Mouse (Mus musculus) kidney, adult 9 months (tissue): ENCODE measurements at regions not wholly inside any gene's neighbourhood (a gene's known extent, or its start where the extent isn't known, plus 50 kb on each side); places are given as distances from the start of the nearest gene placed in this dataset.
A peak's percentile ranks its signal among the peaks of the same experiment; 100 is the strongest.

ENCODE experiments used
- DNase-seq: peaks from one replicate; pipeline ENCODE4 v3.0.0; 2022

DNA sequence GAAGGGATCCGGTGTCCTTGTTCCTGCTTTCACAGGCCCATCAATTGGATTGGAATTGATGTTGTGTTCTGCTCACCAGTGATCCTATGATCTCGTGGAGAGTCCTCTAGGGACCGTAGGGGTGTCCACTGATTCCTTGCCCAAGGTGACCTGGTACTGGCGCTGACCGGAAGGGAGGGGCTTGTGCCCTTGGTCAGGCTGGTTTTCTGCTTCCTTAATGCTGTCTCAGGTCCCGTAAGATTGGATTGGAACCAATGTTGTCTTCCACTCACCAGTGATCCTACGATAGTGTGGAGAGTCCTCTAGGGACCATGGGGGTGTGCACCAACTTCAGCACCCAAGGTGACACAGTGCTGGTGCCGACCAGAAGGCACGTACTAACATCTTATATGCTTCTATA is 324.9 kb upstream of the Ptchd4 start:
- DNase-seq: no peak

- DNase-seq: no peak
These were observed 307.3 kb upstream of the Ptchd4 start for GRCm38 (mm10) chr17:42008415-42008814.

- no peak for DNase-seq
These were observed 291.5 kb upstream of the Ptchd4 start for GRCm38 (mm10) chr17:42024295-42024694.

DNA sequence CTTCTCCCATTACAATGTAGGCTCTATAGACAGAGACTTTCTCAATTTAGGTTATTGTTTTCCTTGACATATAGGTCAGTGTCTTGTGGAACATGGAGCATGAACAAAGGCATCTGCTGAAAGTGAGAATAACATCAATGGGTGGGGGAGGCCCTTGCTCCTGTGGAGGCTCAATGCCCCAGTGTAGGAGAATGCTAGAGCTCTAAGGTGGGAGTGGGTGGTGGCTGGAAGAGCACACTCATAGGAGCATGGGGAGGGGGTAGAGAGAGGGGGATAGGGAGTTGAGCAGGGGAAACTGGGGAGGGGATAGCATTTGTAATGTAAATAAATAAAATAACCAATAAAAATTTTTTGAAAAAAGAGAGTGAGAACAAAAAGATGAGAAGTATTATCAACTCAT is 288.5 kb upstream of the Ptchd4 start:
- DNase-seq: no peak

GRCm38 (mm10) chr17:42029452-42029851 is 286.3 kb upstream of the Ptchd4 start:
- no peak for DNase-seq

- no peak for DNase-seq
These were observed 278.7 kb upstream of the Ptchd4 start for GRCm38 (mm10) chr17:42037089-42037488.

- DNase-seq: no peak
These were observed 265.8 kb upstream of the Ptchd4 start for GRCm38 (mm10) chr17:42049779-42050515.

DNA sequence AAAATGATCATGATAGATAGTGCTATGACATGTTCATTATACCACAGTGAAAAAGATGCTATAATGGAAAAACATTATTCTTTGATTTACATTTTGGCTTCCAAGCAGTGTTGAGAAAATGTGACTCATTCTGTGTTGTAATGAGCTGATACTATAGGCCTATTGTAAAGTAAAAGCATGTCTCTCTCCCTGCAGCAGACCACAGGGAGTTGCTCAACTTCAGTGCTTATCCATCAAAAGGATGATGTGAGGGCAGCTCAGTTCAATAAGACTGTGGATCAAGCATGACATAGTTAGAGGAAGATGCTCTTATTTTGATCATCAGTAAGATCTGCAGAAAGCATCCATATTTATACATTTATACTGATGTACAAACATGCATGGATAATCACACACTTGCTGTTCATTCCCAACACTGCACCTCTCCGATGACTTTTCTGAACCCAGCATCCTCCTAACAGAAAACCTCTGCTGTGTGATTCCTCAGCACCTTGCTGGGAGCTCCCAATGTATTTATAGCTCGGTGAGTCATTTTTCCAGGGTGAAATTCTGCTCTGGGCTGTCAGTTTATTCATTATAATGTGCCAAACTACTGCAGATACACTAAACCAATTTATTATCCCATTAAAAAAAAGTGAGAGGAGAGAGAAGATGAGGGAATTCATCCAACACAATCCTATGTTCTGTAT is 224.8 kb upstream of the Ptchd4 start:
- no peak for DNase-seq

GRCm38 (mm10) chr17:42113684-42114083 is 202.1 kb upstream of the Ptchd4 start:
- no peak for DNase-seq

DNA sequence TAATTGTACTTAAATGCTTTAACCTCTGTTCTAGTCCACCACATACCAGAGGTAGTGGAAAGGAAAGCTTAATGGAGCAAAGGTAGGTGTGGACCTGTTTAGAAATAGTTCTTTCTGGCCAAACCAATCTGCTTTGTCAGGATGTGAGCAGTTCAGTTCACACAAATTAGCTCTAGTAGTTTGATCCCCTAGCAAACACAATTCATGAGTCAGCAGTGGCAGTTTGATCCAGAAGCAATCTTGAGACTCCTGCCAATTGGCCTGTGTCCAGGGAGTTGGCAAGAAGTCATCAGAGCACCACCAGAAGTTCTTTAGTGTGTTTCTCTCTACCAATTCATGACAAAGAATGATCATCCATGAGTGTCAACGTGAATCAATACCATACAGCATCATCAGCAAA is 195.0 kb upstream of the Ptchd4 start:
- DNase-seq: peak; percentile 85

DNA sequence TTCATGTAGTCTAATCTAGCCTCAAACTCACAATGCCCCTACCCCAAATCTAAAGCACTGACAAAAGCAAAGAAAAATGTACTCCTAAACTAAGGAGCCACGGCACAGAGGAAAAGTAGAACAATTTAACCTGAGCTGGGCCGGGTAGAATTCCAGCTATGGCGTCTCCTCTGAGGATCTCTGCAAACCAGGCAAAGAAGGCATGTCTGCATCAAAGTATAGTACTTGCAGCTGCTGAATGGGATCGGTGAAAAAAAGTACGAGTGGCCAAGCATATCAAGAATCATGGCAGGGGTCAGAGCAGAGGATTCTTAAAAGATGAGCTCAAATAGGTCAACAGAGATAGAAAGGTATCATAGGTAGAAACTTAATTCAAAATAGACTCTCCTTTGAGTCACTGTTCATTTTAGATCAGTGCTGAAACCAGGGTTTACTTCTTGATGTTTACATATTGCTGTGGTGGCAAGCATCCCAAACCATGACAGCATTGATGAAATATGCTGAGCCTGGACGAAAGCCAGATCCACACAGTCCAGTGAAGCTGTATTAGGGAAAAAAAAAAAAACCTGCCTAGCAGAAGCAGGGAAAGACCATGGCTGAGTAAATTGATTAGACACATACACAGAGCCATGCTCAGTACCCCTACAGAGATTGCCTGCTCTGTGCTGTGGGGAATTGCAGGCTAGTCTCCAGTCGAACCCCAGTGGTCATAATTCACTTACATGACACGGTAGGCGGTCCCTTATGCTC is 189.1 kb upstream of the Ptchd4 start:
- DNase-seq: peak; percentile 26

- no peak for DNase-seq
These were observed 146.2 kb upstream of the Ptchd4 start for GRCm38 (mm10) chr17:42169391-42170018.

GRCm38 (mm10) chr17:42188531-42188930 is 127.2 kb upstream of the Ptchd4 start:
- DNase-seq: no peak

GRCm38 (mm10) chr17:42190206-42190902 is 125.4 kb upstream of the Ptchd4 start:
- DNase-seq: no peak
